Mouse (Mus musculus): ENCODE measurements around the gene Nkx2-1. TPM values are rescaled to one million over a fixed set of nuclear protein-coding genes. Genes with fewer than 3 reads are reported as not detected.

Nkx2-1 gene
- polyA plus RNA-seq, 1 experiment, result 0.61 TPM

GRCm38 (mm10) chr12:56487046-56487445, 49.7 kb downstream of the Nkx2-1 start:
- no peaks in the 10 kb centered on the region for H3K4me1 ChIP-seq (ENCODE audit: control insufficient read depth, insufficient read depth, low read length)
- H3K27ac ChIP-seq (ENCODE audit: insufficient read depth, low read length), result no peak overlapping the region
- no peak overlapping the region for H3K4me3 ChIP-seq (ENCODE audit: insufficient read depth, low read length)
- TF ChIP-seq CTCF (IDR thresholded peaks at IDR 0.05; ENCODE audit: extremely low read depth, insufficient read depth, low read length) (no peak), POLR2A (IDR thresholded peaks at IDR 0.05; ENCODE audit: extremely low read depth, insufficient read depth, low read length) (no peak)

DNA sequence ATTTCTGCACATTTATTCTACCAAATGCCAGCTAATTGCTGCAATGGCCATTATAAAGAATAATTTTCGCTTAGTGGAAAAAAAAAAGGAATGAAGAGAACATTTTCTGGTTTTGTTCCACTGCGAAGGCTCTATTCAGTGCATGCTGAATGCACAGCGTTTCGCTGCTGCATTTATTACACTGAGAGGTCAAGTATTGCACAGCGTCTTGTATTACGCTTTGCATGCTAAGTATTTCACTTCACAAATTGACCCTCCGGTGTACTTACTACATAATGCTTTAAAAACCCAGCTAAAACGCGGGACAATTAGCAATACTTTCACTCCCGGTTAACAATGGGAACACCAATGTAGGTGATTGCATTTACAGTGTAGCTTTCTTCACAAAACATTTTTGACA, 54.1 kb downstream of the Nkx2-1 start:
- no peaks in the 10 kb centered on the region for H3K4me1 ChIP-seq (ENCODE audit: control insufficient read depth, insufficient read depth, low read length)
- TF ChIP-seq CTCF (IDR thresholded peaks at IDR 0.05; ENCODE audit: extremely low read depth, insufficient read depth, low read length), result no peak
- no peak for TF ChIP-seq POLR2A (IDR thresholded peaks at IDR 0.05; ENCODE audit: extremely low read depth, insufficient read depth, low read length)
- H3K4me3 ChIP-seq (ENCODE audit: insufficient read depth, low read length), result no peak overlapping the region
- H3K27ac ChIP-seq (ENCODE audit: insufficient read depth, low read length), result no peak overlapping the region

Other genes with a start within 250 kb of the Nkx2-1 start
- 36.6 and 37.2 TPM in 2 replicates for gene Mbip, start 191.0 kb downstream of the Nkx2-1 start, polyA plus RNA-seq (2012; rRNA removed)
- gene Nkx2-9, start 76.4 kb upstream of the Nkx2-1 start, polyA plus RNA-seq (2012; rRNA removed), result 0.32 and 0.77 TPM in 2 replicates
- not detected in 2 replicates for gene Pax9, start 154.9 kb upstream of the Nkx2-1 start, polyA plus RNA-seq (2012; rRNA removed)

Measured in cortical plate, adult 2 months (tissue).